ENCODE assay signal across 26 mouse cellular contexts in the genomic region with DNA sequence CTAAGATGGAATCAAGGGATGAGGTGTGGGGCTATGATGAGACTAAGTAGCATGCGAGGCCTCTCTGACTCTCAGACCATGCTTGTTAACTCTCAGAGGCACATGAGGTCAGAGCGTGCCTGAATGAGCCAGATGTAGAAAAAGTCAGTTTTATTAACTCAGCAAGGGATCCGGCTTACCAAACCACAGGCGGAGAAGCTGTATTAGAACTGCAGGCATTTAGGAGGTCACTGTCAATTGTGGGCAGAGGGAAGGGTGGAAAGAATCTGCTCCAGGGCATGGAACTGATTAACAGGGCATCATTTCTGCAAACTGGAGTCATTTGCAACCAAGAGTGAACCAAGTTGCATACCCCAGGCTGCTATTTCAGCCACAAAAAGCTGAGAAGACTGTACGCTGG. TPM values are rescaled to one million over a fixed set of nuclear protein-coding genes. Genes with fewer than 3 reads are reported as not detected.
DNase-seq lines count a peak whose midpoint lies in the region; ATAC-seq lines count a peak whose summit lies in the region.
"Had no signal": no experiment of that assay in that cellular context is flagged by ENCODE, and none has a peak within 500 bp of the region (broad histone marks: within the 10 kb centered on the region; RNA-seq: fewer than 3 reads in every experiment).

No protein-coding gene starts in this region.

- H3K4me2 ChIP-seq in limb, embryonic 13.5 days (replicated peaks): no peak overlapping the region
- no peak overlapping the region for H3K4me2 ChIP-seq in embryonic facial prominence, embryonic 13.5 days
- H3K4me2 ChIP-seq: embryonic facial prominence, embryonic 12.5 days; forebrain, embryonic 15.5 days; heart, embryonic 15.5 days; liver, embryonic 11.5 days; lung, embryonic 15.5 days; midbrain, embryonic 15.5 days; neural tube, embryonic 15.5 days; stomach, embryonic 15.5 days had no signal

- peaks cover 15% of the 10 kb centered on the region for H3K4me1 ChIP-seq in limb, embryonic 13.5 days
- no peaks in the 10 kb centered on the region for H3K4me1 ChIP-seq in limb, embryonic 10.5 days
- peaks cover 16% of the 10 kb centered on the region for H3K4me1 ChIP-seq in embryonic facial prominence, embryonic 13.5 days
- H3K4me1 ChIP-seq: embryonic facial prominence, embryonic 12.5 days; stomach, embryonic 15.5 days had no signal

- H3K27me3 ChIP-seq in limb, embryonic 13.5 days: no peaks in the 10 kb centered on the region
- H3K27me3 ChIP-seq in limb, embryonic 10.5 days (ENCODE audit: low read depth, poor library complexity, severe bottlenecking): no peaks in the 10 kb centered on the region
- no peaks in the 10 kb centered on the region for H3K27me3 ChIP-seq in embryonic facial prominence, embryonic 13.5 days
- H3K27me3 ChIP-seq: CH12.LX; embryonic facial prominence, embryonic 12.5 days; forebrain, embryonic 15.5 days; heart, embryonic 15.5 days; lung, embryonic 15.5 days; midbrain, embryonic 15.5 days; neural tube, embryonic 15.5 days; stomach, embryonic 15.5 days had no signal

- no peaks in the 10 kb centered on the region for H3K36me3 ChIP-seq in limb, embryonic 13.5 days
- H3K36me3 ChIP-seq in limb, embryonic 10.5 days: no peaks in the 10 kb centered on the region
- H3K36me3 ChIP-seq in embryonic facial prominence, embryonic 13.5 days: no peaks in the 10 kb centered on the region
- H3K36me3 ChIP-seq: embryonic facial prominence, embryonic 12.5 days; forebrain, embryonic 15.5 days; heart, embryonic 15.5 days; lung, embryonic 15.5 days; midbrain, embryonic 10.5 days; midbrain, embryonic 15.5 days; neural tube, embryonic 15.5 days; stomach, embryonic 15.5 days had no signal

- H3K9ac ChIP-seq in limb, embryonic 13.5 days: no peak overlapping the region
- no peak overlapping the region for H3K9ac ChIP-seq in embryonic facial prominence, embryonic 13.5 days
- H3K9ac ChIP-seq: embryonic facial prominence, embryonic 12.5 days; forebrain, embryonic 15.5 days; heart, embryonic 15.5 days; lung, embryonic 15.5 days; midbrain, embryonic 15.5 days; neural tube, embryonic 15.5 days; stomach, embryonic 15.5 days had no signal

- no peak for DNase-seq in limb, embryonic 10.5 days (ENCODE audit: low spot score)
- DNase-seq in forelimb bud, embryonic 11.5 days (ENCODE audit: low read depth, low spot score): peak; percentile 10
- no peak for DNase-seq in layer of hippocampus, adult 11-12 months (ENCODE audit: low spot score)
- no peak for DNase-seq in adrenal gland, adult 18-20 months (ENCODE audit: low spot score in 2 of 2)
- DNase-seq: adrenal gland, postnatal 25 days; cerebellum, adult 18-20 months; cerebellum, postnatal 10 days; gastrocnemius, postnatal 10 days; kidney, adult 18-20 months; kidney, postnatal 10 days; left cerebral cortex, postnatal 4 days; right cerebral cortex, postnatal 25 days had no signal

- H3K27ac ChIP-seq in limb, embryonic 13.5 days: no peak overlapping the region
- no peak overlapping the region for H3K27ac ChIP-seq in limb, embryonic 10.5 days
- peak overlapping the region; percentile 57 for H3K27ac ChIP-seq in embryonic facial prominence, embryonic 13.5 days
- H3K27ac ChIP-seq: embryonic facial prominence, embryonic 12.5 days; forebrain, embryonic 15.5 days; heart, embryonic 15.5 days; left cerebral cortex, adult 2 months; lung, embryonic 15.5 days; midbrain, embryonic 10.5 days; midbrain, embryonic 15.5 days; neural tube, embryonic 15.5 days; stomach, embryonic 15.5 days had no signal

- ATAC-seq in limb, embryonic 13.5 days (ENCODE audit: low FRiP score, low read depth): peak; percentile 54; the same call in 1 of the 2 replicates
- ATAC-seq in embryonic facial prominence, embryonic 13.5 days (ENCODE audit: insufficient number of reproducible peaks, insufficient read depth, low FRiP score, low TSS enrichment, low read depth): no peak; the same call in 1 of the 2 replicates
- ATAC-seq: forebrain, embryonic 15.5 days; hindbrain, embryonic 16.5 days; midbrain, embryonic 15.5 days had no signal

- 27% methylated on average over 5 of the region's 5 CpGs for WGBS in limb, embryonic 13.5 days
- 71% methylated on average over 5 of the region's 5 CpGs for WGBS in limb, embryonic 10.5 days
- WGBS in embryonic facial prominence, embryonic 13.5 days: 26% methylated on average over 5 of the region's 5 CpGs

- no peak overlapping the region for H3K4me3 ChIP-seq in limb, embryonic 13.5 days
- H3K4me3 ChIP-seq in limb, embryonic 10.5 days: no peak overlapping the region
- H3K4me3 ChIP-seq in embryonic facial prominence, embryonic 13.5 days: no peak overlapping the region
- H3K4me3 ChIP-seq: embryonic facial prominence, embryonic 12.5 days; forebrain, embryonic 15.5 days; heart, embryonic 15.5 days; left cerebral cortex, adult 2 months; lung, embryonic 15.5 days; midbrain, embryonic 10.5 days; midbrain, embryonic 15.5 days; neural tube, embryonic 15.5 days; stomach, embryonic 15.5 days had no signal

- H3K9me3 ChIP-seq in limb, embryonic 13.5 days: no peaks in the 10 kb centered on the region
- H3K9me3 ChIP-seq in limb, embryonic 10.5 days (replicated peaks): no peaks in the 10 kb centered on the region
- no peaks in the 10 kb centered on the region for H3K9me3 ChIP-seq in embryonic facial prominence, embryonic 13.5 days
- H3K9me3 ChIP-seq: embryonic facial prominence, embryonic 12.5 days; forebrain, embryonic 15.5 days; heart, embryonic 15.5 days; lung, embryonic 15.5 days; midbrain, embryonic 10.5 days; midbrain, embryonic 15.5 days; neural tube, embryonic 15.5 days; stomach, embryonic 15.5 days had no signal

RNA-seq across cellular contexts. Expression of gene Setmar, which starts 30.6 kb away (rescaled TPM):
- 6.0 and 6.5 TPM in 2 replicates for polyA plus RNA-seq in limb, embryonic 13.5 days (2015; fragmentation: Nextera tagmentation; extraction: Ambion mirVana)
- 5.6 and 7.1 TPM in 2 replicates for polyA plus RNA-seq in limb, embryonic 10.5 days (2016; fragmentation: Nextera tagmentation; extraction: Ambion mirVana)
- 7.5 and 8.1 TPM in 2 replicates for polyA plus RNA-seq in embryonic facial prominence, embryonic 13.5 days (2015; fragmentation: Nextera tagmentation; extraction: Ambion mirVana)
- 1 to 10 TPM; 6.2 to 6.7 TPM for total RNA-seq in adrenal gland, adult 18-20 months (2021)
